Mouse (Mus musculus): Measurements from ENCODE around the gene Sec61a2.

Sec61a2 gene

GRCm38 (mm10) chr2:5888865-5889264, 6.4 kb downstream of the Sec61a2 start:
- DNase-seq (ENCODE audit: low spot score): no peak

GRCm38 (mm10) chr2:5877446-5877845, 17.8 kb downstream of the Sec61a2 start:
- no peak for DNase-seq (ENCODE audit: low spot score)

- peak; percentile 24 for DNase-seq (ENCODE audit: low spot score)
Measured at GRCm38 (mm10) chr2:5869746-5870145, 25.5 kb downstream of the Sec61a2 start.

DNA sequence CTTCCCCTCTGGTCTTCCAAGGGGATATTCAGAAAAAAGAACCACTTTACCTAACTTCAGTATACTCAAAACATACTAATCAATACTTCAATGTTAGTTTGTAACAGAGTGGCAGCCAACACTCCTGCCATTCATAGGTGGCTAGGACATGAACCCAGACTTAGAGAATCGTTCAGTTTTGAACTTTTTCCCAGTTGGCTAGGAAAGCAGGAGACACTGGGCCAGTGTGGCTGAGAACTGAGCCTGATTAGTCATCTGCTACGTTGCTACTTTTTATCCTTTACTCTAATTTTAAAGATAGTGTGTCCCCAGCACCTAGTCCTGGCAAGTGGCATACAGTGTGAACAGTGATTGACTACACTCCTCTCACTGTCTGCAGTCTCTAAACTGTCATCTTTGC, 27.6 kb downstream of the Sec61a2 start:
- no peak for DNase-seq (ENCODE audit: low spot score)

GRCm38 (mm10) chr2:5862834-5863233, 32.4 kb downstream of the Sec61a2 start, which contains the start of gene Gm13199:
Gene Gm13199, minus strand, starts transcription at chr2:5862934.
- DNase-seq (ENCODE audit: low spot score): no peak

DNA sequence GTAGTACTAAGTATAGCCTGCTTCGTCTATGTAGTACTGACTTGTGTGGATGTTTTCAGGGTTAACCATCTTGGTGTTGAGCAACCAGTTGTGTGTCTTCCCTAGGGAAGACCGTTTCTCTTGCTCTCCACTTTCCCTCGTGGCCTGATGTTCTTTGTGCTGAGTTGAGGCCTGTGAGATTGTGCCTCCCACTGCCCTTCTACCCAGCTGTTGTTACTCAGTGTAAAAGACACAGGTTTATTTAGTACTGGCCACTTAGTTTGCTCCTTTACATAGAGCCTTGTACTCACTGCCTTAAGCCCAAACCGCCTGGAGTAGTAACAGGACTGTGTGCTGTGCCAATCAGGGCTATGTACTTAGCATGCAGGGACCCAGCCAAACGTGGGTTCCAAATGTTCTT, 43.4 kb downstream of the Sec61a2 start:
- DNase-seq (ENCODE audit: low spot score): no peak

GRCm38 (mm10) chr2:5851116-5851515, 44.1 kb downstream of the Sec61a2 start:
- DNase-seq (ENCODE audit: low spot score): no peak

GRCm38 (mm10) chr2:5845826-5846225, 49.4 kb downstream of the Sec61a2 start:
- DNase-seq (ENCODE audit: low spot score): peak; percentile 8

GRCm38 (mm10) chr2:5844873-5845631, 50.2 kb downstream of the Sec61a2 start, which contains the start of the genes Nudt5 and Cdc123:
Gene Nudt5, plus strand, starts transcription at chr2:5845019.
Gene Cdc123, minus strand, starts transcription at chr2:5845164.
- peak; percentile 87 for DNase-seq (ENCODE audit: low spot score)

DNA sequence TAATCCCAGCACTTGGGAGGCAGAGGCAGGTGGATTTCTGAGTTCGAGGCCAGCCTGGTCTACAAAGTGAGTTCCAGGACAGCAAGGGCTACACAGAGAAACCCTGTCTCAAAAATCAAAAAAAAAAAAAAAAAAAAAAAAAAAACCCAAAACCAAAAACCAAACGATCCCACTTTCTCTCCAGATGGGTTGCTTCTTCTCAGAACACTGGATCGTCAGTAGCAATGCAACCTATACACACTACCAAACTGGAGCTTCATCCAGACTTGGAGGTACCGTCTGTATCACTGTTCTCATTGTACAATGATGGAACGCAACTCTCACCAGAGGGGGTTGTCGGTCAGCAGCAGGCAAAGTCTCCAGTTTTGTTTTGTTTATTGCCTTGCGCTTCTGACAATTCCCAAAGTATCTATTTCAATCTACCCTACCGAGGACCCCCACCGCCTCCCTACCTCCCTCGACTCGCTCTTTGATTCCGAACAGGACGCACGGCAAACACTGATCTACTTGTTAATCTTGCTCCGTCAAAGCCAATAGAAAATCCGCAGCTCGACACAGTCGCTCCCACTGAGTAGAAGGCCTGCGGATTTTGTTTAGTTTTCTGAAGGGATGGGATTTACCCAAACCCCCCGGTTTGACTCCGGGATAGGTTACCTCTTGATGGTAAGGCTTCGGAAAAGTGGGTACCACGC, 50.9 kb downstream of the Sec61a2 start:
- no peak for DNase-seq (ENCODE audit: low spot score)

DNA sequence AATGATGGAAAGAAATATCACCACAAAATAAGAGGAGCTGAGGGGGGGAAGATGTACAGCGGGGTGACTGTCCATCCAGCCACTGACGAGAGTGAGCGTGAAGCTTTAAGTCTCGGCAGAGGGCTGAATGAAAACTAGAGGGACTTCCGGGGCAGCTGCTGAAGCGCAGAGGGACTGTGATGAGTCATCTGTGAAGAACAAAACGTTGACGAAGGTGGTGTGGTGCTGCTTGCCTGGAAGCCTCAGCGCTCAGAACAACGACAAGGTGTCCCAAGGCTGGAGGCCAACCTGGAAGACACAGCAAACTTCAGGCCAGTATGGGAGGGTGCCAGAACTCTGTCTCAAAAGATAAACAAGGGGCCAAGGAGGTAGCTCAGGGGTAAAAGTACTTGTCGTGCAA, 54.4 kb downstream of the Sec61a2 start:
- no peak for DNase-seq (ENCODE audit: low spot score)

DNA sequence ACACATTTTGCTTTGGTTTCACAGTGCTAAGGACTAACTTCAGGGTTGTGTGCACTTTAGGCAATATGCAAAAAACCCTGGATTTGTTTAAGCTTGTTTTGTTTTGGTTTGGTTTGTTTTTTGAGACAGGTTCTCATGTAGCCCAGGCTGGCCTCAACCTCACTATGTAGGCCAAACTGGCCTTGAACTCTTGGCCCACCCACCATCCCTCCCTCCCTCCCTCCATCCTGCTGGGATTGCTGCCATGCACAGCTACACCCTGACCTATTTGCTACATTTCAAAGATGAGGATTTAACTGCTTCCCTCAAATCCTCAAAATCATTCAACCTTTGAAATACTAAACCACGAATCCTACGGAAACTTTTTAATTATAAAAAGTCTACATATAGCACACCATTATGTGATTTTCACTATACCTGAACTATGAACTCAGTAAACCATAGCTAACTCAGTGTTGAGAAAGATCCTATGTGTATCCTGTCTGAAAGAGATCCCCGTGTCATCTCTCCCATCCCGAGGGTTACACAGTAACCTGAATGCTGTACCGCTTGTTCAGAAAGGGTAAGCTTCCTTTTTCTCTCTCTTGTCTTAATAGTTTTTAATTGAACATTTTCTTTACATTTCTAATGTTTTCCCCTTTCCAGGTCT, 69.8 kb downstream of the Sec61a2 start:
- no peak for DNase-seq (ENCODE audit: low spot score)

GRCm38 (mm10) chr2:5824685-5825084, 70.5 kb downstream of the Sec61a2 start:
- no peak for DNase-seq (ENCODE audit: low spot score)

DNA sequence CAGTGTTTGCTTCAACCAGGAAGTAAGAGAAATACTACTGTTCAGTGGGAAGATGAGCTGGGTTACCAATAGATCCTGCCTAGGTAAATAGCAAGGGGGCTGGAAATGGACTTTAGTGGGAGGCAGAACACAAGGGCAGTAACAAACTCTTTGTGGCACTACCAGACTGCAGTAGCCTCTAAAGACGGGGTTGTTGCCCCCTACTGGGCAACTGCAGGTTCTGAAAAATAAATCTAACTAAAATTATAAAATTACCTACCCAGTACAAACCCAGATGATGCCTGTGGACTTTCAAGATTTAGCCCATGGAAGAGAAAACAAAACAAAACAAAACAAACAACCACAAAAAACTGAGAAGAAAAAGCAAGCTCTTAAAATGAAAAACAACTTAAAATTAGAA, 71.0 kb downstream of the Sec61a2 start:
- DNase-seq (ENCODE audit: low spot score): no peak

DNA sequence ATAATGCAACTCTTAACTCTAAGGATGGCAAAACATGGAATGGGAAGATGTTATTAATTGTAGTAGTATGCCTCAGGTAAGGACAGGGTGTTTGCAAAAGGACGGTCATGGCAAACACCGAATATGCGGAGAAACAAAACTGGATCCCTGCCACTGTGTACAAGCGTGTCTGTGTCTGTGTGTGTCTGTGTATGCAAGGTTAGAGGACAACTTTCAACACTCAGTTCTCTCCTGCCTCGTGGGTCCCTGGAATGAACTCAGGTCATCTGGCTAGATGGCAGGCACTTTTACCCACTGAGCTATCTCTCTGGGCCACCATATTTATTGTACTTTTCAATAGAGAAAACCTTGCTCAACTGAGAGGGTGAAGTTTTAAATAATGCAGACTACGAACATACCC, 72.8 kb downstream of the Sec61a2 start:
- no peak for DNase-seq (ENCODE audit: low spot score)

DNA sequence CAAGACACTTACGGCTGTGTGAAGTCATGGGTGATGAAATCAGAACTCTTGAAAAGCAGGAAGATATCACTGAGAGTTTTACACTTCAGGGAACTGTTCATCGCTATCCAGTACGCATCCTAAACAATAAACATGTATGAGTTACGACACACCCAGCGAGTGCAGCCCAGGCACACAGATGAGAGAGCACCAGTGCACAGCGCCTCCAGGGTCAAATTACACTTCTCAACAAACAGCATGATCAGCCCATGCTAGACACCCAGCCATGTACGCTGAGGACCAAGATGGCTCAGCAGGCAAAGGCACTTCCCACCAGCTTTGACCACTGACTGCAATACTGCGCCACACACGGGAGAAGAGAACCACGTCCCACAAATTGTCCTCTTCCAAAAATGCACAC, 74.0 kb downstream of the Sec61a2 start:
- DNase-seq (ENCODE audit: low spot score): no peak

All from MN1 (cell line).